Mouse (Mus musculus) kidney, adult 8-10 months (tissue): ENCODE results near the gene Hs1bp3.

Experiments
- DNase-seq, 2 experiments: peaks; one replicate each; pipeline ENCODE4 v3.0.0; 2022

The Hs1bp3 gene

GRCm38 (mm10) chr12:8366688-8367087 lies 53.5 kb downstream of the Hs1bp3 start:
- DNase-seq: no peak

GRCm38 (mm10) chr12:8371746-8372510 lies 58.7 kb downstream of the Hs1bp3 start:
- DNase-seq: no peak

GRCm38 (mm10) chr12:8372511-8373180 lies 59.4 kb downstream of the Hs1bp3 start:
- DNase-seq: no peak

- peak; percentile 54 to 70 for DNase-seq
These were observed 60.5 kb downstream of the Hs1bp3 start for GRCm38 (mm10) chr12:8373741-8374140.

DNA sequence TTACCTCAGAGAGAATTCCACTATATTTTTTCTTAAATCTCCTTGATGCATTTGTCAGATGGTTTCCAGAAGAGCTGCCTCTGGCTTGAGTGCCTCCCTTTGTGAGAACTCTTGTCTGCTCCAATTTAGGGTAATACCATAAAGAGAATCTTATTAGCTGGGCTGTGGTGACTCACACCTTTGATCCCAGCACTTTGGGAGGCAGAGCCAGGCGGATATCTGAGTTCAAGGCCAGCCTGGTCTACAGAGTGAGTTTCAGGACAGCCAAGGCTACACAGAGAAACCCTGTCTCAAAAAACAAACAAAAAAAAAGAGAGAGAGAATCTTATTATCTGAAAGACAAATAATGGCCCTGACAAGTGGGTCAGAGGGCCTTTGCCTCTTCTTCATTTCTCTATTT lies 63.9 kb downstream of the Hs1bp3 start:
- DNase-seq: no peak

- DNase-seq: no peak
These were observed 64.9 kb downstream of the Hs1bp3 start for GRCm38 (mm10) chr12:8377955-8378620.

GRCm38 (mm10) chr12:8379795-8380521 lies 66.7 kb downstream of the Hs1bp3 start:
- DNase-seq: peak; percentile 97

DNA sequence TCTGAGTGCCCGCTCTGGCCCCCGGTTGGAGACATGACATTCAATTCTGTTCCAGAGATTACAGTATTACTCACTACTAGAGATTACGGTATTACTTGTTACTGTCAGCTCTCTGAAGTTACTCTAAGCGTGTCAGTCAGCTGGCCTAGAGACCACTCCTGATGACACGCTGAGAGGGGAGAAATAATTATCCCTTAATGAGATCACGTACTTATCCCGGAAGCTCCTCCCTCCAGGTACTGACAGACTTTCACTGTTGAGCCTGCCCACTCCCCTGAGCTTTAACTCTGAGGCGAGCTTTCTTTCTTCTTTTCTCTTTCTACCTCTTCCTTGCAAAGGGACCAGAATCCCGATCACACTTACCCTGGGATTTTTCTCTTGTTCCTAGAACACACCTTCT lies 67.7 kb downstream of the Hs1bp3 start:
- DNase-seq: no peak

DNA sequence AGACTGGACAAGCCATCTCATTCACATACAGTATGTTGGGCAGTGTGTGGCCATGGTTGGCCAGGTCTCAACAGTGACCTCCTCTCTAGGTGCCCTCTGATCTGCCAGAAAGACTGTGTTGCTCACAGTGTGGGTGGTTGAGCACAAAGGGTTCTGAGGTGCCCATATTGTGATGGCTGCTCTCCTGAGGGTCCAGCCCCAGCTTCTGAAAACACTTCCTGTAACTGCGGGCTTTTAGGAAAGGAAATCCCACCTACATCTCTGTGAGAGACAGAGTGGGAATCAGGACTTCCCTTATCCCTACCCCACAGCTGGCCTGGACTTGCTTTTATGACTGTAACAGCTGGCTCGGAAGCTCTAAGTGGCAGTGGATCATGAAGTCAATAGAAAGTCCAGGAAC lies 68.7 kb downstream of the Hs1bp3 start:
- DNase-seq: no peak

DNA sequence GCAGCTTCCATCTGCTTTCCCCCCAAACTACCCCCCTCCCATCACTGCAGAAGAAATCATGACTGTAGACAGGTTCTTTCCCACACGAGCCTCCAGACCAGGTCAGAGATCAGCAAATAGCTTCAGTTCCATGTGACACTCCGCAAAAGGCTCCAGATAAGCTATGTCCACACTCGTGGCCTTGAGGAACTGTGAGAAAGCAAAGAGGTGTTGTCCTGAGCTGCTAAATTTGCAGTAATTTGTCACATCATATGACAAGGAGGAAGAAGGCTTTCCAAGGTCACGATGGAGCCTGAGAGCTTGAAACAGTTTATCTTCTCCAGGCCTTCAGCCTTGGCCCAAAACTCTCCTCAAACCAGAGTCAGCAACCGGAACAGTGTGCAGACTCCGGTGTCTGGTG lies 70.6 kb downstream of the Hs1bp3 start:
- no peak for DNase-seq

DNA sequence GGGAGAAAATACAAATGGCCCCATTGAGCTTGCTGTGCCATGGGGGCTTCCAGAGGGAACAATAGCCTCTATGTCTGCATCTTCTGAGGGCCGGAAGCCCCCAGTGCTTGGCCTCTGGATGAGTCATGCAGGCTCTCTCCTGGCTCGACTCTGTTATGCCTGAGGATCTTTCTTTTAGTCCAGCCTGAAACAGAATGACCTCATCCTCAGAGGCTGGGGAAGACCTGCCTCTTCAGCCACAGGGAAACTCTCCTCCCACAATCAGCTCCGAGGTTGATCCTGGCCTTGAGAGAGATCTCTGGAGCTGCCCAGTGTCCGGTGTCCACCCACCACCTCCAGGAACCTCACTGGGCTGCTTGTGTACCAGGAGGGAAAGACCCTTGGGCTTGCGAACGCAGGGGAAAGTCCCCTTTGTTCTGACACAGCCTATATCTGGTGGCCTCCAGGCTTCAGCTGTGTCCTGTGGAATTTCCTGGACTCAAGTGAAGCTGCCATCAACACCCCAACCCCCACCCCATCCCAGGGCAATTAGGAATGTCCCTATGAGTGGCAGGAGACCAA lies 73.3 kb downstream of the Hs1bp3 start:
- peak; percentile 30 to 38 for DNase-seq

- DNase-seq: no peak
These were observed 74.0 kb downstream of the Hs1bp3 start for GRCm38 (mm10) chr12:8387281-8387680.

GRCm38 (mm10) chr12:8388529-8389414 lies 75.5 kb downstream of the Hs1bp3 start:
- no peak for DNase-seq

- peak in 1 of 2 experiments; percentile 24 for DNase-seq
These were observed 80.0 kb downstream of the Hs1bp3 start for GRCm38 (mm10) chr12:8393226-8393625.
